Mouse (Mus musculus): ENCODE measurements around the gene C1qtnf5. TPM values are rescaled to one million over a fixed set of nuclear protein-coding genes. Genes with fewer than 3 reads are reported as not detected.
A peak's percentile ranks its signal among the peaks of the same experiment; 100 is the strongest.

The C1qtnf5 gene
- polyA plus RNA-seq, 1 experiment, result 29.1 TPM

DNA sequence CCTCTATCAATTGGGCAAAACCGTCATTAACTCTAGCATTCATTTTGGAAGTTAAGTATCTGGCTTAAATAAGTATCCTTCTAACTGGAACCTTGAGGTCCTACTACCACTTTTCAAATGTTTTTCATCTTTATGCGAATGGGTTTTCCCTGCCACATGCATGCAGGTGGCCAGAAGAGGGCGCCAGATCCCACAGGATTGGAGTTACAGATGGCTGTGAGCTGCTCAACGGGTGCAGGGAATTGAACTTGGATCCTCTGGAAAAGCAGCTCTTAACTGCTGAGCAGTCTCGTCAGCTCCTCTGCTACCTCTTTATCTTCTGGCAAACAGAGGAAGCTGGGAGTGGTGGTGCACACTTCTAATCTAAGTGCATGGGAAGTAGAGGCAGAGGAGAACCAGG is 12.0 kb downstream of the C1qtnf5 start:
- Histone ChIP-seq H3K27me3 (ENCODE audit: control insufficient read depth, insufficient read depth, low read length) (no peaks in the 10 kb centered on the region), H3K4me3 (replicated peaks; ENCODE audit: insufficient read depth, low read depth, low read length) (no peak overlapping the region), H3K4me1 (ENCODE audit: control insufficient read depth, insufficient read depth, low read length) (no peaks in the 10 kb centered on the region), H3K27ac (ENCODE audit: insufficient read depth, low read length) (no peak overlapping the region)
- 56% methylated on average over 5 of the region's 5 CpGs for WGBS
- peak; percentile 55 for TF ChIP-seq CTCF (IDR thresholded peaks at IDR 0.05; ENCODE audit: borderline replicate concordance, insufficient read depth, low read depth, low read length)
- TF ChIP-seq POLR2A (IDR thresholded peaks at IDR 0.05; ENCODE audit: borderline replicate concordance, insufficient read depth, low read length), result no peak
- peak in 1 of 2 experiments; percentile 41 for DNase-seq

GRCm38 (mm10) chr9:44119948-44120465 is 13.0 kb downstream of the C1qtnf5 start:
- WGBS, result 62% methylated on average over 8 of the region's 8 CpGs
- Histone ChIP-seq H3K27me3 (ENCODE audit: control insufficient read depth, insufficient read depth, low read length) (no peaks in the 10 kb centered on the region), H3K27ac (ENCODE audit: insufficient read depth, low read length) (no peak overlapping the region), H3K4me3 (replicated peaks; ENCODE audit: insufficient read depth, low read depth, low read length) (no peak overlapping the region), H3K4me1 (ENCODE audit: control insufficient read depth, insufficient read depth, low read length) (no peaks in the 10 kb centered on the region)
- DNase-seq, result no peak
- TF ChIP-seq POLR2A (IDR thresholded peaks at IDR 0.05; ENCODE audit: borderline replicate concordance, insufficient read depth, low read length) (no peak), CTCF (IDR thresholded peaks at IDR 0.05; ENCODE audit: borderline replicate concordance, insufficient read depth, low read depth, low read length) (no peak)

DNA sequence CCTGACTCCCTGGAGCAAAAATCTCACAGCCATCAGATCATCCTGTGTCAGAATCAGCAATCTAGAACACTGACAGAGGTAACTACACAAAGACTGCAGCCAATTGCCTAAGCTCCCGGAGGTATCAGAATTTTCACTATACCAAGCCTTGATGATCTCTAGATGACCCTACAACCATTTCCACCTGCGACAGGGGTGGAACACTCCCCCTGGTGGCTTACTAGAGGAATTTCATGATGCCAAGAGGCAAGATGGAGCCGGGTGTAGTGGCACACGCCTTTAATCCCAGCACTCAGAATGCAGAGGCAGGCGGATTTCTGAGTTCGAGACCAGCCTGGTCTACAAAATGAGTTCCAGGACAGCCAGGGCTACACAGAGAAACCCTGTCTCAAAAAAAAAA is 17.3 kb downstream of the C1qtnf5 start:
- WGBS, result 65% methylated on average over 6 of the region's 6 CpGs
- Histone ChIP-seq H3K27ac (ENCODE audit: insufficient read depth, low read length) (no peak overlapping the region), H3K27me3 (ENCODE audit: control insufficient read depth, insufficient read depth, low read length) (no peaks in the 10 kb centered on the region), H3K4me3 (replicated peaks; ENCODE audit: insufficient read depth, low read depth, low read length) (no peak overlapping the region), H3K4me1 (ENCODE audit: control insufficient read depth, insufficient read depth, low read length) (no peaks in the 10 kb centered on the region)
- peak; percentile 56; the same call in 1 of the 2 replicates for TF ChIP-seq CTCF (IDR thresholded peaks at IDR 0.05; ENCODE audit: borderline replicate concordance, insufficient read depth, low read depth, low read length)
- no peak for TF ChIP-seq POLR2A (IDR thresholded peaks at IDR 0.05; ENCODE audit: borderline replicate concordance, insufficient read depth, low read length)
- peak in 1 of 2 experiments; percentile 23 for DNase-seq

GRCm38 (mm10) chr9:44125026-44125425 is 18.0 kb downstream of the C1qtnf5 start:
- Histone ChIP-seq H3K4me1 (ENCODE audit: control insufficient read depth, insufficient read depth, low read length) (no peaks in the 10 kb centered on the region), H3K27ac (ENCODE audit: insufficient read depth, low read length) (no peak overlapping the region), H3K27me3 (ENCODE audit: control insufficient read depth, insufficient read depth, low read length) (no peaks in the 10 kb centered on the region), H3K4me3 (replicated peaks; ENCODE audit: insufficient read depth, low read depth, low read length) (no peak overlapping the region)
- 64% methylated on average over 5 of the region's 5 CpGs for WGBS
- TF ChIP-seq CTCF (IDR thresholded peaks at IDR 0.05; ENCODE audit: borderline replicate concordance, insufficient read depth, low read depth, low read length), result no peak
- no peak for TF ChIP-seq POLR2A (IDR thresholded peaks at IDR 0.05; ENCODE audit: borderline replicate concordance, insufficient read depth, low read length)
- DNase-seq, result peak in 1 of 2 experiments; percentile 8

DNA sequence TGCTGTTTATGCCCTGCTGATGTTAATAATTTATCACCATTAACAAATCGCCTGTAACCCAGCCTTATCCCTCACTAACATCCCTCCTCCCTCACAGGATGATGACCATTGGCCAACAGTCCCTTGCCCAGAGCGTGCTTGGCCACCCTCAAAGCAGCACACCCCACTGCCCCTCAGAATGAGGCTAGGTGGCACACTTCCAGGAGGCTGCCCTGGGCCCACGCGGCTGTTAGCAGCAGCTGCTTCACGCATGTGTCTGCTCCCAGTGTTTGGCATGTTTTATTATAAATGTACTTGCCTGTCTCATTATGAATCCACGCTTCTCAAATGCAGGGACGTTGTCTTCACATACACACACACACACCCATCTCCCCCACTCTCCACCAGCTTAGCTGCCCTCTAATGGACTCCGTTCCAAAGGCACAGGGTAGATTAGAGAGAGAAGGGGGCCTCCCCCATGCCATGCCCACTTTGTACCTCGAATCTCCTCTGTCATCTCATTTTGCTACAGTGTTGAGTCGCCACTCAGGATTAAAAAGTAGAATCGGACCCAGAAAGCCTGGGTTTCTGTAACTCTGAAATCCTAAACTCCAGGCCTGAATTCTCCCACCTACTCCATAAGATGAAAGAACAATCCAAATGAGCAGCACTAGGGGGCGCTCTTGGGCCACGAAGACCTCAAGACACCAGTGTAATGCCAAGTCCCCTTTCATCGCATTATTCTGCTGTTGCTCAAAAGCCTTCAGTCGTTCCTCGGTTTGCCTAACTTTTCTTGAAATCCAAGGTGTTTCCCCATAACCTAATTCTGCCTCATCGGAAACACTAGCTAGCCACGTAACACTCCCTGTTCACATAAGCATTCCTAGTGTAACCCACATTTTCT is 18.7 kb downstream of the C1qtnf5 start:
- 18% methylated on average over 18 of the region's 18 CpGs for WGBS
- TF ChIP-seq POLR2A (IDR thresholded peaks at IDR 0.05; ENCODE audit: borderline replicate concordance, insufficient read depth, low read length) (no peak), CTCF (IDR thresholded peaks at IDR 0.05; ENCODE audit: borderline replicate concordance, insufficient read depth, low read depth, low read length) (peak; percentile 92)
- Histone ChIP-seq H3K27ac (ENCODE audit: insufficient read depth, low read length) (no peak overlapping the region), H3K4me3 (replicated peaks; ENCODE audit: insufficient read depth, low read depth, low read length) (no peak overlapping the region), H3K27me3 (ENCODE audit: control insufficient read depth, insufficient read depth, low read length) (no peaks in the 10 kb centered on the region), H3K4me1 (ENCODE audit: control insufficient read depth, insufficient read depth, low read length) (0 out of 2 replicates have a peak, but pooled peaks cover 3% of the 10 kb centered on the region)
- DNase-seq, result peak; percentile 82 to 88

DNA sequence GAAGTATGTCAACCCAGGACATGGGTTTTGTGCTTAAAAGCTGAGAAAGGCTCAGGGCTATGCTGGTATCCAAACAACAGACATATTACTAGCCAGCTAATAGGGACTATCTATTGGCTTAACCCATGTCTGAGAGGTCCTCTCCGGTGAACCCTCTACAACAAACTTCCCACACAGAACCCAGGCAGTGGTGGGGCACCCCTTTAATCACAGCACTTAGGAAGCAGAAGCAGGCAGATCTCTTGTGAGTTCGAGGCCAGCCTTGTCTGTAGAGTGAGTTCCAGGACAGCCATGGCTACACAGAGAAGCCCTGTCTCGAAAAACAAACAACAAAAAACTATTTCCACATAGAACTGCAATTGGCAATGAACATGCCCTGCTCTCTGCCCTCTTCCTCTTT is 19.7 kb downstream of the C1qtnf5 start:
- Histone ChIP-seq H3K4me1 (ENCODE audit: control insufficient read depth, insufficient read depth, low read length) (0 out of 2 replicates have a peak, but pooled peaks cover 3% of the 10 kb centered on the region), H3K4me3 (replicated peaks; ENCODE audit: insufficient read depth, low read depth, low read length) (no peak overlapping the region), H3K27me3 (ENCODE audit: control insufficient read depth, insufficient read depth, low read length) (no peaks in the 10 kb centered on the region), H3K27ac (ENCODE audit: insufficient read depth, low read length) (no peak overlapping the region)
- peak in 1 of 2 experiments; percentile 13 for DNase-seq
- TF ChIP-seq POLR2A (IDR thresholded peaks at IDR 0.05; ENCODE audit: borderline replicate concordance, insufficient read depth, low read length) (no peak), CTCF (IDR thresholded peaks at IDR 0.05; ENCODE audit: borderline replicate concordance, insufficient read depth, low read depth, low read length) (no peak)
- WGBS, result 87% methylated on average over 3 of the region's 3 CpGs

- H3K4me1 ChIP-seq (ENCODE audit: control insufficient read depth, insufficient read depth, low read length), result 0 out of 2 replicates have a peak, but pooled peaks cover 3% of the 10 kb centered on the region
- H3K27ac ChIP-seq (ENCODE audit: insufficient read depth, low read length), result no peak overlapping the region
- 55% methylated on average over 3 of the region's 3 CpGs for WGBS
- peak in 1 of 2 experiments; percentile 26 for DNase-seq
- no peak for TF ChIP-seq CTCF (IDR thresholded peaks at IDR 0.05; ENCODE audit: borderline replicate concordance, insufficient read depth, low read depth, low read length)
- no peak overlapping the region for H3K4me3 ChIP-seq (replicated peaks; ENCODE audit: insufficient read depth, low read depth, low read length)
- no peaks in the 10 kb centered on the region for H3K27me3 ChIP-seq (ENCODE audit: control insufficient read depth, insufficient read depth, low read length)
These were observed 20.3 kb downstream of the C1qtnf5 start for GRCm38 (mm10) chr9:44127351-44127801.

Data from cerebellum, adult 2 months (tissue).